In genomic region chr7:126582759-126583158, GRCm38 (mm10) we compare ENCODE assay signal across 7 mouse cellular contexts. TPM values are rescaled to one million over a fixed set of nuclear protein-coding genes. Genes with fewer than 3 reads are reported as not detected.
DNase-seq lines count a peak whose midpoint lies in the region; ATAC-seq lines count a peak whose summit lies in the region.

No protein-coding gene starts in this region.

- peak; percentile 76 for ATAC-seq in forebrain, embryonic 14.5 days

- H3K4me3 ChIP-seq in forebrain, embryonic 14.5 days (ENCODE audit: low read depth, low read length) = peak overlapping the region; percentile 49

- peaks cover 8% of the 10 kb centered on the region for H3K36me3 ChIP-seq in forebrain, embryonic 14.5 days (ENCODE audit: control insufficient read depth, insufficient read depth, low read length)

- DNase-seq in right cerebral cortex, postnatal 25 days = peak; percentile 31
- no peak for DNase-seq in right cerebral cortex, postnatal 14 days
- peak; percentile 59 for DNase-seq in cerebellum, adult 11-12 months
- peak; percentile 45 for DNase-seq in forebrain, embryonic 14.5 days (ENCODE audit: low spot score)
- peak; percentile 59 for DNase-seq in kidney, postnatal 10 days
- peak; percentile 46 for DNase-seq in lung, postnatal 36 days
- DNase-seq in testis, postnatal 10 days (ENCODE audit: low spot score) = peak; percentile 73

- H3K4me1 ChIP-seq in forebrain, embryonic 14.5 days (ENCODE audit: control insufficient read depth, insufficient read depth, low read length) = peaks cover 4% of the 10 kb centered on the region; the same call in 1 of the 2 replicates

- H3K4me2 ChIP-seq in forebrain, embryonic 14.5 days (ENCODE audit: low read length) = peak overlapping the region; percentile 79

- WGBS in forebrain, embryonic 14.5 days = 3% methylated on average over 20 of the region's 20 CpGs

- no peak overlapping the region; the same call in 1 of the 2 replicates for H3K27ac ChIP-seq in forebrain, embryonic 14.5 days (ENCODE audit: low read depth, low read length)

- H3K9ac ChIP-seq in forebrain, embryonic 14.5 days (ENCODE audit: low read length) = peak overlapping the region; percentile 61

- H3K27me3 ChIP-seq in forebrain, embryonic 14.5 days (replicated peaks; ENCODE audit: control insufficient read depth, insufficient read depth, low read length) = no peaks in the 10 kb centered on the region

- no peaks in the 10 kb centered on the region for H3K9me3 ChIP-seq in forebrain, embryonic 14.5 days (replicated peaks; ENCODE audit: control insufficient read depth, low read length)

RNA-seq across cellular contexts. Expression of gene Apobr, which starts 2.0 kb away (rescaled TPM):
- 0.21 and 0.44 TPM in 2 replicates for polyA plus RNA-seq in forebrain, embryonic 14.5 days (2014; fragmentation: Nextera tagmentation; extraction: Ambion mirVana)

RNA-seq across cellular contexts. Expression of gene Cln3, which starts 2.9 kb away (rescaled TPM):
- 24.0 and 28.0 TPM in 2 replicates for polyA plus RNA-seq in forebrain, embryonic 14.5 days (2014; fragmentation: Nextera tagmentation; extraction: Ambion mirVana)

RNA-seq across cellular contexts. Expression of gene Il27, which starts 12.0 kb away (rescaled TPM):
- polyA plus RNA-seq in forebrain, embryonic 14.5 days (2014; fragmentation: Nextera tagmentation; extraction: Ambion mirVana) = not detected in 2 replicates

RNA-seq across cellular contexts. Expression of gene Eif3c, which starts 16.5 kb away (rescaled TPM):
- 163 and 182 TPM in 2 replicates for polyA plus RNA-seq in forebrain, embryonic 14.5 days (2014; fragmentation: Nextera tagmentation; extraction: Ambion mirVana)

RNA-seq across cellular contexts. Expression of gene Nupr1, which starts 47.9 kb away (rescaled TPM):
- 7.0 and 8.5 TPM in 2 replicates for polyA plus RNA-seq in forebrain, embryonic 14.5 days (2014; fragmentation: Nextera tagmentation; extraction: Ambion mirVana)
